8 mouse cellular contexts compared by ENCODE assay signal in genomic region chr5:124860013-124860412, GRCm38 (mm10). TPM values are rescaled to one million over a fixed set of nuclear protein-coding genes. Genes with fewer than 3 reads are reported as not detected.
A peak's percentile ranks its signal among the peaks of the same experiment; 100 is the strongest.
DNase-seq lines count a peak whose midpoint lies in the region; ATAC-seq and TF ChIP-seq lines count a peak whose summit lies in the region.
"Had no signal": no experiment of that assay in that cellular context is flagged by ENCODE, and none has a peak within 500 bp of the region (broad histone marks: within the 10 kb centered on the region; RNA-seq: fewer than 3 reads in every experiment).

No protein-coding gene starts in this region.

- H3K9ac ChIP-seq in liver, adult 2 months (ENCODE audit: low read depth, low read length), result no peak overlapping the region
- no peak overlapping the region for H3K9ac ChIP-seq in liver, embryonic 11.5 days (ENCODE audit: low read depth, low read length)

- 26% methylated on average over 5 of the region's 5 CpGs for WGBS in liver, adult 2 months
- 14% methylated on average over 5 of the region's 5 CpGs for WGBS in liver, embryonic 11.5 days
- 20% methylated on average over 5 of the region's 5 CpGs for WGBS in hindbrain, embryonic 10.5 days
- 17% methylated on average over 5 of the region's 5 CpGs for WGBS in olfactory bulb, adult 2 months

- TF ChIP-seq POLR2A in liver, adult 2 months (IDR thresholded peaks at IDR 0.05; ENCODE audit: extremely low read depth, insufficient read depth, low read length), result no peak
- TF ChIP-seq POLR2A in brain, embryonic 14.5 days (IDR thresholded peaks at IDR 0.05; ENCODE audit: borderline replicate concordance, extremely low read depth, insufficient read depth, insufficient read length, poor library complexity, severe bottlenecking), result no peak
- TF ChIP-seq POLR2A in olfactory bulb, adult 2 months (IDR thresholded peaks at IDR 0.05; ENCODE audit: insufficient read depth, low read depth, low read length), result no peak

- no peak for ATAC-seq in liver, embryonic 11.5 days (replicated peaks; ENCODE audit: low FRiP score)

- peak; percentile 12; the same call in 1 of the 2 replicates for TF ChIP-seq CTCF in liver, adult 2 months (IDR thresholded peaks at IDR 0.05; ENCODE audit: low read depth, low read length)
- peak; percentile 68 for TF ChIP-seq CTCF in brain, embryonic 14.5 days (IDR thresholded peaks at IDR 0.05; ENCODE audit: borderline replicate concordance, extremely low read depth, insufficient read depth, insufficient read length)
- peak; percentile 43; the same call in 1 of the 2 replicates for TF ChIP-seq CTCF in olfactory bulb, adult 2 months (IDR thresholded peaks at IDR 0.05; ENCODE audit: insufficient read depth, low read depth, low read length)

- no peaks in the 10 kb centered on the region for H3K9me3 ChIP-seq in liver, embryonic 11.5 days (ENCODE audit: control insufficient read depth, low read length)
- no peaks in the 10 kb centered on the region for H3K9me3 ChIP-seq in hindbrain, embryonic 10.5 days

- peaks cover 8% of the 10 kb centered on the region for H3K27me3 ChIP-seq in liver, adult 2 months (ENCODE audit: control insufficient read depth, insufficient read depth, low read length)
- peaks cover 31% of the 10 kb centered on the region for H3K27me3 ChIP-seq in liver, embryonic 11.5 days (replicated peaks; ENCODE audit: control insufficient read depth, insufficient read depth, low read length)
- H3K27me3 ChIP-seq in hindbrain, embryonic 10.5 days (ENCODE audit: insufficient read depth, poor library complexity, severe bottlenecking), result peaks cover 33% of the 10 kb centered on the region

- no peak overlapping the region for H3K27ac ChIP-seq in liver, adult 2 months (replicated peaks; ENCODE audit: insufficient read depth, low read depth, low read length)
- no peak overlapping the region for H3K27ac ChIP-seq in liver, embryonic 11.5 days (ENCODE audit: low read depth, low read length)
- H3K27ac ChIP-seq in hindbrain, embryonic 10.5 days, result no peak overlapping the region
- H3K27ac ChIP-seq in olfactory bulb, adult 2 months (ENCODE audit: insufficient read depth, low read depth, low read length), result no peak overlapping the region

- H3K36me3 ChIP-seq in liver, adult 2 months (ENCODE audit: control insufficient read depth, insufficient read depth, low read length), result no peaks in the 10 kb centered on the region
- no peaks in the 10 kb centered on the region for H3K36me3 ChIP-seq in liver, embryonic 11.5 days (ENCODE audit: control insufficient read depth, insufficient read depth, low read length)
- peaks cover 4% of the 10 kb centered on the region for H3K36me3 ChIP-seq in hindbrain, embryonic 10.5 days

- peaks cover 3% of the 10 kb centered on the region; the same call in 1 of the 2 replicates for H3K4me1 ChIP-seq in liver, adult 2 months (ENCODE audit: control insufficient read depth, insufficient read depth, low read length)
- H3K4me1 ChIP-seq in liver, embryonic 11.5 days (replicated peaks; ENCODE audit: control insufficient read depth, insufficient read depth, low read length), result peaks cover 5% of the 10 kb centered on the region
- H3K4me1 ChIP-seq in hindbrain, embryonic 10.5 days (replicated peaks), result peaks cover 32% of the 10 kb centered on the region
- H3K4me1 ChIP-seq in olfactory bulb, adult 2 months (ENCODE audit: control insufficient read depth, insufficient read depth, low read length), result 0 out of 2 replicates have a peak, but pooled peaks cover 9% of the 10 kb centered on the region

- DNase-seq in liver, adult 2 months (ENCODE audit: extremely low read depth, low read depth, low spot score), result no peak
- DNase-seq in liver, embryonic 11.5 days (ENCODE audit: low spot score), result no peak
- DNase-seq in brain, embryonic 14.5 days (ENCODE audit: low read depth), result peak; percentile 46
- peak; percentile 11 for DNase-seq in hindbrain, embryonic 10.5 days (ENCODE audit: low spot score)
- DNase-seq in spleen, postnatal 36 days (ENCODE audit: low spot score in 2 of 2), result no peak
- no peak for DNase-seq in left cerebral cortex, adult 9 months (ENCODE audit: low spot score in 2 of 2)

- no peak overlapping the region for H3K4me3 ChIP-seq in liver, adult 2 months (ENCODE audit: insufficient read depth, low read depth, low read length)
- H3K4me3 ChIP-seq in liver, embryonic 11.5 days (ENCODE audit: low read depth, low read length), result no peak overlapping the region
- no peak overlapping the region; the same call in 1 of the 2 replicates for H3K4me3 ChIP-seq in hindbrain, embryonic 10.5 days
- H3K4me3 ChIP-seq in olfactory bulb, adult 2 months (ENCODE audit: insufficient read depth, low read depth, low read length), result peak overlapping the region; percentile 22; the same call in 1 of the 2 replicates
- H3K4me3 ChIP-seq: erythroblast, embryonic 14.5 days had no signal

- peaks cover 6% of the 10 kb centered on the region; the same call in 1 of the 2 replicates for H3K79me2 ChIP-seq in liver, adult 2 months (ENCODE audit: control insufficient read depth, insufficient read depth, low read length)

- H3K4me2 ChIP-seq in liver, embryonic 11.5 days, result no peak overlapping the region

RNA-seq across cellular contexts. Expression of gene Ccdc92, which starts 2.2 kb away (rescaled TPM):
- 0.13 TPM in 1 of 2 replicates, not detected in the other for total RNA-seq in liver, adult 2 months (2014; rRNA removed)
- polyA plus RNA-seq in liver, adult 2 months (2012; rRNA removed), result 0.16 and 0.29 TPM in 2 replicates
- polyA plus RNA-seq in liver, embryonic 11.5 days (2014; fragmentation: Nextera tagmentation; extraction: Ambion mirVana), result 4.1 and 4.4 TPM in 2 replicates
- polyA plus RNA-seq in brain, embryonic 14.5 days (2012; rRNA removed), result 27.1 and 36.6 TPM in 2 replicates
- 15.0 and 20.3 TPM in 2 replicates for polyA plus RNA-seq in hindbrain, embryonic 10.5 days (2016; fragmentation: Nextera tagmentation; extraction: Ambion mirVana)
- polyA plus RNA-seq in olfactory bulb, adult 2 months (2012; ENCODE audit: insufficient read depth, insufficient read length, low replicate concordance, missing spikeins), result not detected in 2 replicates

RNA-seq across cellular contexts. Expression of gene Zfp664, which starts 2.5 kb away (rescaled TPM):
- 12.2 and 14.2 TPM in 2 replicates for total RNA-seq in liver, adult 2 months (2014; rRNA removed)
- 5.3 and 6.1 TPM in 2 replicates for polyA plus RNA-seq in liver, adult 2 months (2012; rRNA removed)
- 35.6 and 42.3 TPM in 2 replicates for polyA plus RNA-seq in liver, embryonic 11.5 days (2014; fragmentation: Nextera tagmentation; extraction: Ambion mirVana)
- 77.4 and 85.5 TPM in 2 replicates for polyA plus RNA-seq in brain, embryonic 14.5 days (2012; rRNA removed)
- polyA plus RNA-seq in hindbrain, embryonic 10.5 days (2016; fragmentation: Nextera tagmentation; extraction: Ambion mirVana), result 147 and 161 TPM in 2 replicates
- polyA plus RNA-seq in olfactory bulb, adult 2 months (2012; ENCODE audit: insufficient read depth, insufficient read length, low replicate concordance, missing spikeins), result 74.3 TPM in 1 of 2 replicates, not detected in the other

Comparison
In these comparisons a context has a peak if more than half of its experiments do, and no peak if none do; other contexts are left out.
1. DNase-seq: peak in brain, embryonic 14.5 days (single experiment) and hindbrain, embryonic 10.5 days (single experiment); none in liver, adult 2 months (single experiment), liver, embryonic 11.5 days (single experiment), spleen, postnatal 36 days (0 of 2) and left cerebral cortex, adult 9 months (0 of 2).
2. CTCF ChIP-seq: peak in every context shown above with its lines; median percentile 68 in brain, embryonic 14.5 days; 43 in olfactory bulb, adult 2 months; 12 in liver, adult 2 months.